Mouse (Mus musculus): ENCODE results near the gene Ccdc74a.

- no peak for TF ChIP-seq POLR2A (IDR thresholded peaks at IDR 0.05; ENCODE audit: borderline replicate concordance, insufficient read depth, low read length)
- TF ChIP-seq CTCF (IDR thresholded peaks at IDR 0.05; ENCODE audit: borderline replicate concordance, insufficient read depth, low read depth, low read length): no peak
Measured at GRCm38 (mm10) chr16:17639951-17640350, 6.3 kb upstream of the Ccdc74a start.

Measured in cerebellum, adult 2 months (tissue).